Mouse (Mus musculus) CD4-positive, CD25-positive, alpha-beta regulatory T cell, adult 2 months (primary cell): Measurements from ENCODE around the gene Olfr978.
"Not testable (repeated sequence)": the region's sequence is repeated elsewhere in the genome, so short reads cannot be mapped to it uniquely, and the experiment has no call there.

Experiments used
- DNase-seq: peaks from one replicate; pipeline ENCODE4 v3.0.0-alpha.2; 2012; ENCODE audit warnings: low read depth, low spot score

The Olfr978 gene

GRCm38 (mm10) chr9:39991813-39992212 lies at the start of gene Olfr978:
TSS of gene Olfr978 (plus strand) at chr9:39992113.
- DNase-seq, result no peak

- no peak for DNase-seq
Observed at GRCm38 (mm10) chr9:39951946-39952345, 40.0 kb upstream of the Olfr978 start, which contains the start of gene Olfr975. TSS of gene Olfr975 (minus strand) at chr9:39952046.

- DNase-seq, result not testable (repeated sequence)
Observed at GRCm38 (mm10) chr9:39961033-39961432, 30.9 kb upstream of the Olfr978 start, which contains the start of gene Olfr976. TSS of gene Olfr976 (minus strand) at chr9:39961133.

- DNase-seq, result not testable (repeated sequence)
Observed at GRCm38 (mm10) chr9:39976581-39977145, 15.2 kb upstream of the Olfr978 start.

- no peak for DNase-seq
Observed at GRCm38 (mm10) chr9:40003365-40003764, 11.5 kb downstream of the Olfr978 start, which contains the start of gene Olfr979. TSS of gene Olfr979 (minus strand) at chr9:40003465.

- no peak for DNase-seq
Observed at GRCm38 (mm10) chr9:40009482-40009881, 17.6 kb downstream of the Olfr978 start, which contains the start of gene Olfr980. TSS of gene Olfr980 (minus strand) at chr9:40009582.

- no peak for DNase-seq
Observed at GRCm38 (mm10) chr9:40021164-40021563, 29.3 kb downstream of the Olfr978 start, which contains the start of gene Olfr981. TSS of gene Olfr981 (plus strand) at chr9:40021464.
